Mouse (Mus musculus): ENCODE results near the gene Ufsp2.

The Ufsp2 gene

DNA sequence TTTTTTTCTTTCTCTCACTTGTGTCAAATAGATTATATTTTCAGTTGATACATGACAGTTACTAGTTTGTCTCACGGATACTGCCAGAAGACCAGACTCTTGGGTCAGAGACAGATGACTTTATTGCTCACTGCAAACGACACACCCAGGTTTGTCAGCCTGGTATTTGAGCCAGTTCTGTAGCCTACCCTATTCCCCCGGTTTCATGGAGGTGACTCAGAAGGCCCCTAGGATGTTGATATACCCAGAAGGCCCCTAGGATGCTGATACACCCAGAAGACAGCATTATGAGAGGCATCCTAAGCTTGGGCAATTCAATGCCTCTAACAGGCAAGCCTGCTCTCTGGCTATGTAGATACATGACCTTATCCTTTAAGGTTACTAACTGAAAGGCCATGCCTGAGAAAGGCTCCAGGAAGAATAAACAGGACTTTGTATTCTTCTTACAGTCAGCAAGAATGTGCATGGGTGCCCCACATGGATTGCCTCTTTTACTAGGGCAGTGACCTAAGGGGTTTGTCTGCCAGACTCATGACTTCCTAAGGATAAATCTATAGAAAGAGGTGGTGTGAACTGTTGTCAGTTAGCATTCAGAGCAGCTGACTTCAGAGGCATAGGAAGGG is 31.8 kb downstream of the Ufsp2 start:
- in situ Hi-C loops (cut with MboI; ENCODE audit: low pct_unique_long_range_greater_than_20kb in 1 of 2, low sequenced_read_pairs in 2 of 2, unreplicated experiment in 1 of 2) = no loop called here

DNA sequence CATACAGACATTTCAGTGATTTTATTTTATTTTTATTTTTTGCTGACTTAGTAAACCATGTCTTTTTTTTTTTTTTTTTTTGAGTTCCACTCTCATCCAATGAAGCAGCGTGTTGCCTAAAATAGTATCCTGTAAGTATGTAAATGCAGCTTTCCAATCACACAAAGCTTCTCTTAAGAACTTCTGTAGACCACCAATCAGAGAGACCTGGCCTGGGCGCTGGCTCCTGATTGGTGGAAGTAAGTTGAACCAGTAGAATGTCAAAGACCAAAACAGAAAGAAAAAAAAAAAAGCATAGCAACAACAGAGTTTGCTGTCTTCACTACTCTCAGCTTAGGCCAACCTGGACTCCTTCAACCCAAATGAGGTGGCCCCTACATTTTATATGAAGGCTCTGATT is 35.0 kb downstream of the Ufsp2 start:
- in situ Hi-C loops (cut with MboI; ENCODE audit: low pct_unique_long_range_greater_than_20kb in 1 of 2, low sequenced_read_pairs in 2 of 2, unreplicated experiment in 1 of 2) = no loop called here

DNA sequence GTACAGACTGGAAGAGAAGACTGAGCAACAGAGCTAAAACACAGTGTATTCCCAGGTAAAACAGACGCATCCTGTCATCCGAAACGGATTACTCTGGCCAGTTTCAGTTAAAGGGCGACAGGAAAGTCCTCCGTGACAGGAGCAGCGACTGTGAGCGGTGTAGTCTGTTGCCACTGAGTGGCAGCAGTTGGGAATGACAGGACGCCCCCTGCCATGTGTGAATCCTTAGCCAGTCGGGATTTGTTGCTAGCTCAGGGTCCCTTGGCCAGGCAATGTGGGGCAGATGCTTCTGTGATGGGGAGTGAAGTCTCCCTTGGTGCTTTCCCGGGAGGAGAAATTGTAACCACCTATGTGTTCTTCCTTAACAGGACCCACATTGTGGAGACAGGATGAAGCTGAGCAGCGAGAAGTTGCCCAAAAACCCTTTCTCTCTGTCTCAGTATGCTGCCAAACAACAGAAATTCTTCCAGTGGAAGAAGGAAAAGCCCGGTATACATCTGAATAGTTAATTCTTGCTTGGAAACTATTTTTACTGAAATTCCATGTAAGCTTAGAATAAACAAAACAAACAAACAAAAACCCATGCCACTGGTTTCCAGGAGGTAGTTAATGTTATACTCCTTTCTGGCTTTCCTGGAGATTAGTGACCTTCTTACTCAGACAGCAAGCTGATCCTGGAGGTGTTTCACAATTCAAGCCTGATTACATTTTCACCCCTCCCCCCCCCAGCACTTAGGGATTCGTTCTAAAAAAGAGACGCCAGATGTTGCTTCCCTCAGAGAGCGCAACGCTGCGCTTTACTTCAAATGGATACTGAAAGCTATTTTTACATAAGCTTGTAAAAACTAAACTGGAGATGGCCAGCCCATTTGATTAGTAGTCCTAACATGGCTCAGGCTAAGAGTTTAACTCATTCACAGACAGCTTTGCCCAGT is 35.7 kb downstream of the Ufsp2 start:
- in situ Hi-C loops (cut with MboI; ENCODE audit: low pct_unique_long_range_greater_than_20kb in 1 of 2, low sequenced_read_pairs in 2 of 2, unreplicated experiment in 1 of 2) = no loop called here

DNA sequence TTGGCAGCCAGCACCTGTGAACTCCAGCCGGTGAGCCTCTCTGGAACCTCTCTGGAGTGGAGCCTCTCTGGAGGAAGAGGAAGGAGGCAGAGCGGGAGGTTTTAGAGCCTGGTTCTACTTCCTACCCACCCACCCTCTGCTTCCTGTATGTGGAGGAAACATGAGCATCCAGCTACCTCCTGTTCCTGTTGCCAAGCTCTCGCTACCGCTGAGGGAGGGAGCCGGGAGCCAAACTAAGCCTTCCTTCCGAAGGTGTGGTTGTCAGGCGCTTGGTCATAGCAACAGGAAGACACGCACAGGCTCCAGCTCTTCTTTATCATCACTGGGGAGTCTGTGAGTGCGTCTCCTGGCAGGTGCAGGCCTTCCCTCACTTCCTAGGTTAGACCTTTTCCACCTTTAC is 46.9 kb downstream of the Ufsp2 start:
- in situ Hi-C loops (cut with MboI; ENCODE audit: low pct_unique_long_range_greater_than_20kb in 1 of 2, low sequenced_read_pairs in 2 of 2, unreplicated experiment in 1 of 2) = no loop called here

DNA sequence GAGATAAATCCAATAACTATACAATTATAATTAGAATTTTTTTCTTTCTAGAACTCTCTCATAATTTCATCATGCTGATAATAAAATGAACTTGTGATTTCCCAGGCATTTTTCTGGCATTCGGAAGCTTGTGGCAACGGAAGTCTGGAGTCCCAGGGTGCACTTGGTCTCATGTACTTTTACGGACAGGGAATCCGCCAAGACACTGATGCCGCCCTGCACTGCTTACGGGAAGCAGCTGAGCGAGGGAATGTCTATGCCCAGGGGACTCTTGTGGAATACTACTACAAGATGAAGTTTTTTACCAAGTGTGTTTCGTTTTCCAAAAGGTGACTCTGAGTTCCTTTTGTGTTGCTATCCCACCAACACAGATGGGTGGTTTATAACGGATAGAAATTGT is 47.4 kb downstream of the Ufsp2 start:
- in situ Hi-C loops (cut with MboI; ENCODE audit: low pct_unique_long_range_greater_than_20kb in 1 of 2, low sequenced_read_pairs in 2 of 2, unreplicated experiment in 1 of 2) = no loop called here

DNA sequence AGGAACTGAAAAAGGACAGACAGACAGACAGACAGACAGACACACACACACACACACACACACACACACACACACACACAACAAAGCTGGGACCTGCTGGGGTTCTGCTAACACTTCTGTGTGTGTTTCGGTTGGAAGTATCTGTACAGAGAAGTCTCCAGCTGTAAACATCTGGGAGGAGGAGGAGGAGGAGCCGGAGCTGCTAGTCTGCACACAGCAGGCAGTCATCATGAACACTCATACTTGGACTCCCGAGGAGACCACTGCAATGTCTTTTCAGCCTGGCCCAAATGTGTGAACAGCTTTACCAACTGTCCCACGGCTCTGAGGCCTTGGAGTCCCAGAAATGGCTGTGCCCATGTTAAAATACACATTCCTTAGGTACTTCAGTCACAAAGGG is 49.1 kb downstream of the Ufsp2 start:
- in situ Hi-C loops (cut with MboI; ENCODE audit: low pct_unique_long_range_greater_than_20kb in 1 of 2, low sequenced_read_pairs in 2 of 2, unreplicated experiment in 1 of 2) = no loop called here

DNA sequence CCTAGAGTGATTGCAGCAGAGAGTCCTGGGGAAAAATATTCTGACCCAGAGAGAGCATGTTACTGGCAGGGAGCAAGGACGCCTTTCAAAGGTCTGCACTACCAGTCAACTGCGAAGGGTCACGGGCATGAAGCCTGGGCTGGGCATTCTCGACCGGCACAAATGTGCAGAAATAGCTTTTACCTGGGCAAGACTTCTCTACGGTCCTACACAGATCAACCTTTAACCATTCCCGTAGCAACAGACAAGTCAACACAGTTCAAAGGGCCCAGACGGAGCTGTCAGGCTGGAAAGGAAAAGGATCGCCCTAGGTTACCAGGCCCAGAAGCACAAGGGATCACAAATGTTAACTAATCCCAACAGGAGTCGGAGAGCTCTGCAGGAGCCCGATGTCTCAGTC is 60.9 kb downstream of the Ufsp2 start:
- in situ Hi-C loops (cut with MboI; ENCODE audit: low pct_unique_long_range_greater_than_20kb in 1 of 2, low sequenced_read_pairs in 2 of 2, unreplicated experiment in 1 of 2) = no loop called here

DNA sequence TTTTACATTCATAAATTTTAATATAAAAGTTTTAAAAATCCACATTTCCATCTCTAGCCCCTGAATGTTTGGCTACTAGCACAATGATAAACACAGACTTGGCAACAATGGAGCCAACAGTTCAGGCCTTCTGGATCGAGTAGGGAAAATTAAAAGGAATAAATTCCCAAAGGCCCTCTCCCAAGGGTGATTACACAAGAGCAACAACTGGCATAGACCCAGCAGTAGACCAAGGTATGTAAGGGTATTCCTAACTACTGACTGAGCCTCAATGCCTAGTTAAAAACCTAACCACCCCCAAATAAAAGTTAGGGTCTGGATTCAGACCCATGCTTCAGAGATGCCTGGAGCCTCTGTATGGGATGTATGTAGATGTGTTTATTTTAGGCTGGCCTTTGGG is 64.3 kb downstream of the Ufsp2 start:
- in situ Hi-C loops (cut with MboI; ENCODE audit: low pct_unique_long_range_greater_than_20kb in 1 of 2, low sequenced_read_pairs in 2 of 2, unreplicated experiment in 1 of 2) = loop anchor here in 1 of 2 experiments (10.0 kb wide), 1 partner anchor 55 kb away; no protein-coding TSS in a partner anchor

DNA sequence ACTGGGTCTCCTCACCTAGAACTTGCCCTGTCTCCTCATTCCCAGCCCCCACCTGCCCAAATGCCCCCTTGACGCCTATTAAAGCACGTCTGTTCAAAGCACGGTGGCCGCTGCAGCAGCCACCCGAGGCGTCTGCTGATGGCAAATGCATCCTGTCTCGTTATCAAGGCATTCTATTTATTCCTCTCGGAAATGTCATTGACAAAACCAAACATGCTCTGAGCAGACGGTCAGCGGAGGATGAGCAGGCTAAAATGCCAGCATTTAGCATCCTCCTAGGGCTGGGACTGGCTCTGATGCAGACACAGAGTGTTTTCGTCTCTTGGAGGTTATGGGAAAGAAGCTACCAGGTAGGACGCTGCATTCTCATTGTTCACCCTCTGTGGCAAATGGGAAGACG is 64.9 kb downstream of the Ufsp2 start:
- in situ Hi-C loops (cut with MboI; ENCODE audit: low pct_unique_long_range_greater_than_20kb in 1 of 2, low sequenced_read_pairs in 2 of 2, unreplicated experiment in 1 of 2) = loop anchor here in 1 of 2 experiments (10.0 kb wide), 1 partner anchor 55 kb away; no protein-coding TSS in a partner anchor
